Mouse (Mus musculus): Measurements from ENCODE around the gene Sptlc2. TPM values are rescaled to one million over a fixed set of nuclear protein-coding genes. Genes with fewer than 3 reads are reported as not detected.
"Not testable (repeated sequence)": the region's sequence is repeated elsewhere in the genome, so short reads cannot be mapped to it uniquely, and the experiment has no call there.

Sptlc2 gene
- total RNA-seq, 2 experiments from 2014 or later, result 26.0 to 33.8 TPM

DNA sequence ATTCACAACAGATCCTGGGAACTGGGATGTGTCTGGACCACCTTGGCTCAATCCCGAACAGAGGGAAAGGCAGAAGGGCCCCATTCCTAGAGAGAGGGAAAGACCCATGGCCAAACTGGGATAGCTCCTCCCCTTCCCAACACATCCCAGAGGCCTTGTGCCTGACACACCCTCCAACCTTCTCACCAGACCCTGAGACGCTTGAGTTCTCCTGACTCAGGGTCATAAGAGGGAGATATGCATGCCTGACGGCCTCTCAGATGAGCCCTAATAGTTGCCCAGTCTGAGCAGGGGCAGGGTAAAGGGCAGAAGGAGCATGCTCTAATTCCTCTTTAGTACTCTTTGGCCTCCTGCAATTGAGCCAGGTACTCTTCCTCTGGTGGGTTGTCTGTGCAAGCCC lies 108.8 kb downstream of the Sptlc2 start:
- no peak for DNase-seq (ENCODE audit: low spot score in 2 of 2)
- Histone ChIP-seq H3K4me3 (no peak overlapping the region), H3K27ac (no peak overlapping the region)
- TF ChIP-seq CTCF (conservative IDR thresholded peaks at IDR 0.05), result no peak

DNA sequence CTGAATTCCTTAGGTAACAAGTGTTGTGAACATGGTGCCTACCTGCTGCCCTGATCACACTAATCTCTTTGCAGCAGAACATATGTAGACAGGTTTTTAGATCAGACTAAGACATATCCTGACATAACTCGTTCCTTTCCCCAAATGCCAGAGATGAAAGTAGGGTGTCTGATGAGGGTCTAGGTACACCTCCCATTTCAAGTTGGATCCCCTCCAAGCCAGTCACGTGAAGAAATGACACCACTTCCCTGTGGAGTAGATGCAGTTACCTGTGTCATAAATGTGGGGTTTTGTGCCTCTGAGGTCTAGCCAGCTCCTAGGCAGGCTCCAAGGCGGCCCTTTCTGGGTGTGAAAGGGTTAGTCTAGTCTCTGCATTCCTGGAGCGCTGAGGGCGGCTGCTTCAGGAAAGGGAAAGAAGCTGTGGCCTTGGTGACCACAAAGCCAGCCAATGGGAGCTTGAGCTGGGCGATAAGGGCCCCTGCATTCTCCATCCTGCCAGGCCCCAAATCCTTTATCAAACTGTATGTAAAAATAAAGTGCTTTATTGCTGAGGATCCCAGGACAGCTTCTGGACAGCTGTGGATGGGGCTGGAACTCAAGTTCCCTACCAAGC lies 109.9 kb downstream of the Sptlc2 start:
- no peak overlapping the region for H3K27ac ChIP-seq
- no peak overlapping the region for H3K4me3 ChIP-seq
- TF ChIP-seq CTCF (conservative IDR thresholded peaks at IDR 0.05), result no peak
- no peak for DNase-seq (ENCODE audit: low spot score in 2 of 2)

DNA sequence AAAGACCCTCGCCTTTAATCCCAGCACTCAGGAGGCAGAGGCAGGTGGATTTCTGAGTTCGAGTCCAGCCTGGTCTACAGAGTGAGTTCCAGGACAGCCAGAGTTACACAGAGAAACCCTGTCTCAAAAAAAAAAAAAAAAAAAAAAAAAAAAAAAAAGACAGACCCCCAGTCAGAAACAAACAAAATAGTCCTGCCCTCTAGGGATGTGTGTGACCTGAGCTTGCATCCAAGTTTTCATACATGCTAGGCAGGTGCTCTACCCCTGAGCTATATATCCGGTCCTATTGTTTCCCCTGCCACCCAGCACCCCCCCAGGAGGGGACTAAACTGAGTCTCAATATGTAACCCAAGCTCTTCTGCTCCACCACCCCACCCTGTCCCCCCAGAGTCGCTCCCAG lies 110.9 kb downstream of the Sptlc2 start:
- H3K27ac ChIP-seq; H3K4me3 ChIP-seq; DNase-seq (ENCODE audit: low spot score in 2 of 2): not testable (repeated sequence)

DNA sequence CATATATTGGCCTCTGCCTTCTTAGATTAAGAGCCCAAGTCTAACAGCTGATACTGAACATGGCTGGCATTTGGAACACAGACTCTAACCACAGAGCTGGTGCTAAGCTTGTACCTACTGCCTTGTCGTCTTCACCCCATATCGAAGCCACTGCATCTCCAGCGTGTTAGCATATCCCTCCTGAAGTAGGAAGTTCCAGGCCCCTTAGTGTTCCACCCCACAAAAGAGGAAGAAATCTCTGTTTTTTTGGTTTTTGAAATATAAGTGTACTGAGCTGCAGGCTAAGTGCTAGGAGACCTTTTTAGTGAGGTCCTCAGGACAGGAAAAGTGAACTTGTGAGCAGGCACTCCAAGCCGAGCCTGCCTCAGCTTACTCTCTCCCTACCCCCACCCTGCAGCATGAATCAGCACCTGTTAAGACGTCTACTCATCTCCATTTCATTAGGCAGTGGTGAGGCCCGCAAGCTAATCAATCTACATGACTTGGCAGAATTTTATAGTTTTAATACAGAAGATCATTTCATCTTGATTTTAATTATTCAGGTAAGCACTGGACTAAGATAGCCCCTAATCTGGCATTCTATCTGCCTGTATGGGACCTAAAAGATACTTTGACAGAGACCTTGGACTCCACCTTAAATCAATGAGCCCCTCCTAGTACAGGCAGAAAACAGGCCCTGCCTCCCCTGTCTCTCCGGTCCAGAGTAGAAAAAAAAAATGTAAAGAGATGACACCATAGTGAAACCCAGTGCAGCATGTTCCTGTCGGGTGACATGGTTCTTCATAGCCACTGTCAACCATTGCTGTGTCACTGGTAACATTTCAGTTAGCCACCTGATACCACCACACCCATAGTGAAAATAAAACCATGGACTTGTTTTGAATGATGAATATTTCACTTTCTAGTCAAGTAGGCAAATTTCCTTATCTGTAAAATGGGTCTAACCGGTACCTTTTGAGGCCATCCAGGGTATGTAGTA lies 113.0 kb downstream of the Sptlc2 start:
- no peak for TF ChIP-seq CTCF (conservative IDR thresholded peaks at IDR 0.05)
- H3K4me3 ChIP-seq, result no peak overlapping the region
- H3K27ac ChIP-seq, result no peak overlapping the region
- DNase-seq (ENCODE audit: low spot score in 2 of 2), result no peak

DNA sequence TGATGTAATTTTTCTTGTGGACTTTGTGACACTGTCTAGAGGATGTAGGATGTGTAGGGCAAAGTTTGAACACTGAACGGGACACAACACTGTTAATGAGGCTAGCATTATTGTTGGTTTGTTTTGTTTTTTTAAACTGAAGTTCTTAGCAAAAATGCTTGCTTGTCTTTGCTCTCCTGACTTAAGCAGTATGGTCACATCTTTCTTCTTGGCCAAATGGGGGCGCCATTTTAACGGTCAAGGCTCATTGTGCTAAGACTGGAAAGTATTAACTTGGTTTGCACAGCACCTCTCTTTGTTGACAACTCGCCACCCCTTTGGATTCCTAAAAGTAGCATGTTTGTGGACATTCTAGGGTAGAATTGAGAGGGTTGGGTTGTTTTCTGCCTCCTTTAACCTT lies 120.5 kb downstream of the Sptlc2 start:
- TF ChIP-seq CTCF (conservative IDR thresholded peaks at IDR 0.05), result peak; percentile 74
- peak overlapping the region; percentile 88 for H3K4me3 ChIP-seq
- H3K27ac ChIP-seq, result no peak overlapping the region; the same call in 1 of the 2 replicates
- DNase-seq (ENCODE audit: low spot score in 2 of 2), result peak in 1 of 2 experiments; percentile 49

DNA sequence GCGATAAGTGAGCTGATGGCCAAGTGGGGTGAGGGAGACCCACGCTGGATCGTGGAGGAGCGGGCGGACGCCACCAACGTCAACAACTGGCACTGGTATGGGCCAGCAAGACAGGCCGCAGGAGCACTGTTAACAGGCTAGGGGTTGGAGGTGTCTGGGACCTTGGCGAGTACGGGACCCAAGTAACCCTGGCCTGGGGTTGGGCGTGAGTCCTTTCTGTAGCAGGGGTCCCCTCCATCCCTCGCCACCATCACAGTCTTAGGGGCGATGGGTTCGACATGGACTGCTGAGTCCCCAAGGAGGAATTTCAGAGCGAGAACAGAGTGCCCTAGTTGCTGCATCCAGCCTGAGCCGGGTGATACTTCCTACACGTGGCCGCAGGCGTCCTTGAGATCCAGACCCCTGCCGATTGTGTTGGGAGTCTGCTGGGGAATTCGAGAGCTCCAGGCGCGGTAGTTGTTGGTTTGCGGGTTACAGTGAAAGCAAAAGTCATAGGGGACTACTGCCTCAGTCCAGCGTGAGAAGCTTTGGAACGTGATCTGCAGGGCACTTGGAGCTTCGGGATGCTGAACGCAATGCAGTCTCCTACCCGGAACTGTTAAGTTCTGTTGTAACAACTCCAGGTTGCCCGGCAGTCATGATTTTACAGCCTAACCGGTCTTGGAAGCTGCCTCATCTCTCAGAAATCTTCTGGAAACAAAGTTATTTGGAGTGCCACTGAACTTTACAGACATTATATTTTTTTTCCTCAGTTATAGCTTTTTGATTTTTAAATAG lies 121.1 kb downstream of the Sptlc2 start:
- Histone ChIP-seq H3K27ac (peak overlapping the region; percentile 94), H3K4me3 (peak overlapping the region; percentile 88)
- peak in 1 of 2 experiments; percentile 4 for DNase-seq (ENCODE audit: low spot score in 2 of 2)
- TF ChIP-seq CTCF (conservative IDR thresholded peaks at IDR 0.05), result no peak

DNA sequence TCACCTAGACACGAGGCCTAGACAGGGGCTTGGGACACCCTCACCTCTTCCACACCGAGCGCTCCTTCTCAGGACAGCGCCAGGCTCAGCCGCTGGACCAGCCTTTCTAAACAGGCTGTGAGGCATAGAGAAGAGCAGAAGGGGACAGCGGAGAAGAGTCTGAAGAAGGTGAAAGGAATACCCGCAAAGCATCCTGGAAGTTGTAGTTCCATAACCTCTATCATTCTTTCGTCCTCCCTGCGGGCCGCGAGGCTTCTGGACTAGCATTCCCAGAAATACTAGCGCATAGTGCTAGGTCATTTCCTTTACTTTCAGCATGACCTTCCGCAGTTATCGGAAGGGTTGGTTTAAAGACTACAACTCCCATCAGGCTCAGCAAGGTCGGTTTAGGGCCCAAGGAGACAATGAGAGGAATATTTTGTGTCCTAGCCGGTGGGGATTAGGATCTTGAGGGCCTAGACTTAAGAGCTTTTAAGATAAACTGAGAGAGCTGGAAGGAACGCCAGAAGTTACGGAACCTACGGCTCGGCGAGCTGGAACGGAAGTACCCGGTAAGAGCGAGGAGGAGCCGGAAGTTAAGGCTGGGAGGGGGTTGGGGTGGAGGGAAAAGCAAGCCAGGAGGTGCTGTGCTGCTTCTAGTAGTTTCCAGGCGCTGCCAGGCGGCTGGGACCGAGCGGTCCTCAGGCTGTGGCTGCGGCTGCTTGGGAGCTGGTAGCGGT lies 121.9 kb downstream of the Sptlc2 start, which contains the start of the genes Vipas39 and Ahsa1:
Gene Vipas39, minus strand, starts transcription at position 149 of the 719 bp plus-strand sequence.
Gene Ahsa1, plus strand, starts transcription at position 372 of the 719 bp plus-strand sequence.
- peak; percentile 87 to 96 for DNase-seq (ENCODE audit: low spot score in 2 of 2)
- peak within 1 kb of the TSS; percentile 88 for H3K4me3 ChIP-seq
- peak within 1 kb of the TSS; percentile 94 for H3K27ac ChIP-seq
- TF ChIP-seq CTCF (conservative IDR thresholded peaks at IDR 0.05), result no peak; the same call in 1 of the 2 replicates

DNA sequence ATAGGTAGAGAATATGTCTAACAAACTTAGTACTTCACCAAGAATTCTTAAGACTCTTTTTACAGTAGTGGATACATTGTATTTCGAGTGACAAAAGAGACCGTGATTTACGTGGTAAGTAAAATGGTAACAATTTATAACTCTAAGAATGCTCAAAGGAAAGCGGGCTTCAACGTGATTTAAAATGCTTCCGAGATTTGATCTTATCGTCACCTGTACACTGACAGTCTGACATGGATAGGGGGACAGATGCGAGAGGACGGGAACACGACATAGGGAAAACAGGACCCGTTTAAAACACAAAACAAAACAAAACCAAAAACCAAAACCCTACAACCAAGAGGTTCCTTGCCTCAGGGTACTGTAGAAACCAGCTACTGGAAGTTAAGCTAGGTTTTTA lies 122.7 kb downstream of the Sptlc2 start:
- peak overlapping the region; percentile 94 for H3K27ac ChIP-seq
- no peak for TF ChIP-seq CTCF (conservative IDR thresholded peaks at IDR 0.05)
- no peak for DNase-seq (ENCODE audit: low spot score in 2 of 2)
- peak overlapping the region; percentile 88 for H3K4me3 ChIP-seq

DNA sequence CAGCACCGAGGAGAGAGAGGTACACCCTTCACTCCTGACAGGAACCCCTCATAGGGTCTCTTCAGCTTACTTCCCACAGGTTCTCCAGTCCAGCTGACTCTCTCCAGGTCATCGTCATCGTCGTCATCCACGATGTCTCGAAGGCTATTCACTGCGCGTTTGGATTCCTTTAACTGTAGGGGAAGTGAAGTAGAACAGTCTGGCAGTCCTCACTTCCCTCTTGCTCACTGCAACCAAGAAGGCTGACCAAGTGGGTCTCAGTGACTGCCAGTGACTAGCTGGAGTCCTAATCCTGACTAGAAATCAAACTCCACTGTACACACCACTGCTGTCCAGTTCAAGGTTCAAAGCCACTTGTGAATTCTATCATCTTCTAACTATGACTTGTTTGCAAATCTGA lies 127.6 kb downstream of the Sptlc2 start:
- Histone ChIP-seq H3K27ac (no peak overlapping the region), H3K4me3 (no peak overlapping the region)
- no peak for TF ChIP-seq CTCF (conservative IDR thresholded peaks at IDR 0.05)
- DNase-seq (ENCODE audit: low spot score in 2 of 2), result no peak

DNA sequence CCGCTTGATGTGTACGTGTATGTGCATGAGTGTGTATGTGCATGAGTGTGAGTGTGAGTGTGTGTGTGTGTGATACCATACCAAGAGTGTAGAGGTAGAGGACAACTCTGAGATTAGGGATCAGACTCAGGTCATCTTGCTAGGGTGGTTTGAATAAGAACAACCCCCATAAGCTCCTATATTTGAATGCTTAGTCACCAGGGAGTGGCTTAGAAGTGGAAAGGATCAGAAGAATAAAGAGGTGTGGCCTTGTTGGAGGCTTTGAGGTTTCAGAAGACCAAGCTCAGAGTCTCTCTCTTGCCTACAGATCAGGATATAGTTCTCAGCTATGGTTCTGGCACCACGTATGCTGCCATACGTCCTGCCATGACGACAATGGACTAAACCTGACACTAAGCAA lies 131.5 kb downstream of the Sptlc2 start:
- H3K4me3 ChIP-seq, result no peak overlapping the region
- no peak overlapping the region for H3K27ac ChIP-seq
- DNase-seq (ENCODE audit: low spot score in 2 of 2), result no peak
- TF ChIP-seq CTCF (conservative IDR thresholded peaks at IDR 0.05), result no peak

Small RNAs within 50 kb of the gene (microRNA-seq; reads per million reads assigned to microRNA genes)
- gene Gm47293 (0 reads per million in 2 experiments), gene Mir3068 (51.4 to 251 reads per million in 2 experiments)

Other genes with a start within 250 kb of the Sptlc2 start
- gene Gstz1, start 241.2 kb downstream of the Sptlc2 start, total RNA-seq (2021), result 10 to 100 TPM; 48.7 to 50.9 TPM
- gene Pomt2, start 240.4 kb downstream of the Sptlc2 start, total RNA-seq (2021), result 10 to 100 TPM; 16.4 to 16.5 TPM
- 1 to 10 TPM; 3.5 to 4.8 TPM for gene Samd15, start 188.6 kb downstream of the Sptlc2 start, total RNA-seq (2021)
- 10 to 100 TPM; 25.6 to 26.4 TPM for gene Tmed8, start 187.9 kb downstream of the Sptlc2 start, total RNA-seq (2021)
- 1 to 10 TPM; 1.7 to 2.0 TPM for gene Noxred1, start 149.6 kb downstream of the Sptlc2 start, total RNA-seq (2021)
- gene Vipas39, start 122.1 kb downstream of the Sptlc2 start, total RNA-seq (2021), result 10 to 100 TPM; 58.2 to 64.0 TPM
- gene Ahsa1, start 121.9 kb downstream of the Sptlc2 start, total RNA-seq (2021), result 100 to 1,000 TPM; 174 to 176 TPM
- under 1 TPM; 0.32 to 0.33 TPM for gene Ism2, start 88.7 kb downstream of the Sptlc2 start, total RNA-seq (2021)
- 100 to 1,000 TPM in 1 of 2 experiments, 10 to 100 TPM in 1; 92.6 to 101 TPM for gene Slirp, start 55.5 kb upstream of the Sptlc2 start, total RNA-seq (2021)
- gene Alkbh1, start 55.7 kb upstream of the Sptlc2 start, total RNA-seq (2021), result 10 to 100 TPM; 18.1 to 18.6 TPM
- 10 to 100 TPM; 61.3 to 69.2 TPM for gene Snw1, start 83.9 kb upstream of the Sptlc2 start, total RNA-seq (2021)
- gene Gm5788, start 106.4 kb upstream of the Sptlc2 start, total RNA-seq (2021), result not detected
- gene Gm8300, start 126.0 kb upstream of the Sptlc2 start, total RNA-seq (2021), result not detected
- not detected for gene Oog1, start 214.3 kb upstream of the Sptlc2 start, total RNA-seq (2021)
- not detected for gene Gm4027, start 230.5 kb upstream of the Sptlc2 start, total RNA-seq (2021)